Mouse (Mus musculus) CH12.LX (cell line): ENCODE results near the gene Pappa2. TPM values are rescaled to one million over a fixed set of nuclear protein-coding genes. Genes with fewer than 3 reads are reported as not detected.

Experiments used
- DNase-seq: peaks from one replicate; pipeline ENCODE4 v3.0.0-alpha.2; 2013; ENCODE audit errors: extremely low read depth
- H3K27ac ChIP-seq: 2 replicates; pipeline ENCODE4 v1.5.1; 2012; ENCODE audit warnings: low read depth, mild to moderate bottlenecking, control low read depth, moderate library complexity; ENCODE audit not compliant: insufficient read depth
- H3K27me3 ChIP-seq: replicated peaks from 2 replicates; pipeline ENCODE3; 2012; ENCODE audit warnings: inconsistent platforms
- H3K36me3 ChIP-seq, 2 experiments: replicated peaks in 1 of 2; 2 replicates each; pipeline versions ENCODE3 to v1.6.1; 2012; ENCODE audit warnings: inconsistent platforms in 1 of 2, low read length in 1 of 2, mild to moderate bottlenecking in 1 of 2, mixed read lengths in 1 of 2, moderate library complexity in 1 of 2; ENCODE audit not compliant: control insufficient read depth in 1 of 2, insufficient read depth in 1 of 2
- H3K4me1 ChIP-seq, 2 experiments: 2 replicates each; pipeline ENCODE4 v1.6.1; 2012; ENCODE audit warnings: inconsistent platforms in 1 of 2, moderate library complexity in 1 of 2; ENCODE audit not compliant: insufficient read depth in 2 of 2, control insufficient read depth in 1 of 2
- H3K4me2 ChIP-seq: 2 replicates; pipeline ENCODE4 v1.6.1; 2012; ENCODE audit warnings: low read depth, mild to moderate bottlenecking, control low read depth; ENCODE audit not compliant: poor library complexity, insufficient read depth, severe bottlenecking
- H3K4me3 ChIP-seq, 3 experiments: fragments of 150-350 bp in 1 of 3; sonication (generic) in 1 of 3; replicated peaks in 1 of 3; 2 replicates each; pipeline versions ENCODE3 to v1.5.1; 2011 to 2012; ENCODE audit warnings: low read depth in 2 of 3, low read length in 2 of 3, mild to moderate bottlenecking in 2 of 3, moderate library complexity in 2 of 3, control low read depth in 1 of 3, improper control_type of control experiment in 1 of 3, inconsistent platforms in 1 of 3, mixed read lengths in 1 of 3; ENCODE audit not compliant: poor library complexity in 1 of 3
- H3K79me2 ChIP-seq: replicated peaks from 2 replicates; pipeline ENCODE4 v1.6.1; 2012; ENCODE audit warnings: mild to moderate bottlenecking, moderate library complexity; ENCODE audit not compliant: control insufficient read depth, poor library complexity, insufficient read depth, severe bottlenecking; ENCODE audit errors: extremely low read depth
- H3K9ac ChIP-seq: 2 replicates; pipeline ENCODE4 v1.6.1; 2012; ENCODE audit warnings: low read depth, mild to moderate bottlenecking, control low read depth, moderate library complexity; ENCODE audit not compliant: insufficient read depth
- H3K9me3 ChIP-seq: replicated peaks from 2 replicates; pipeline ENCODE3; 2012; ENCODE audit warnings: low read length, inconsistent platforms, mixed read lengths
- CHD2 ChIP-seq: IDR thresholded peaks from 2 replicates; pipeline ENCODE4 v1.6.1; 2011; ENCODE audit warnings: low read length, improper control_type of control experiment
- CTCF ChIP-seq, 2 experiments: IDR thresholded peaks in 1 of 2; conservative IDR thresholded peaks in 1 of 2; 2 replicates each; pipeline ENCODE4 v1.5.1; 2011 to 2012; ENCODE audit warnings: low read depth in 2 of 2, low read length in 2 of 2, improper control_type of control experiment in 1 of 2, inconsistent platforms in 1 of 2, mild to moderate bottlenecking in 1 of 2, moderate library complexity in 1 of 2
- ELF1 ChIP-seq: IDR thresholded peaks from 2 replicates; pipeline ENCODE4 v1.6.1; 2014; ENCODE audit warnings: low read depth, mild to moderate bottlenecking, inconsistent platforms, low read length, improper control_type of control experiment
- EP300 ChIP-seq: IDR thresholded peaks from 2 replicates; pipeline ENCODE4 v1.6.1; 2011; ENCODE audit warnings: low read length, improper control_type of control experiment
- ETS1 ChIP-seq: conservative IDR thresholded peaks from 2 replicates; pipeline ENCODE4 v1.6.1; 2012; ENCODE audit warnings: low read depth, mild to moderate bottlenecking, inconsistent platforms, low read length, improper control_type of control experiment, moderate library complexity
- IRF4 ChIP-seq: IDR thresholded peaks from 2 replicates; pipeline ENCODE4 v1.6.1; 2014; ENCODE audit warnings: low read depth, mild to moderate bottlenecking, inconsistent platforms, low read length, improper control_type of control experiment
- MAFK ChIP-seq: IDR thresholded peaks from 2 replicates; pipeline ENCODE4 v1.6.1; 2011; ENCODE audit warnings: low read length, improper control_type of control experiment; ENCODE audit not compliant: insufficient replicate concordance
- MAX ChIP-seq: IDR thresholded peaks from 2 replicates; pipeline ENCODE4 v1.6.1; 2011; ENCODE audit warnings: low read length, improper control_type of control experiment
- MAZ ChIP-seq: IDR thresholded peaks from 2 replicates; pipeline ENCODE4 v1.6.1; 2012; ENCODE audit warnings: low read depth, mild to moderate bottlenecking, inconsistent platforms, low read length, improper control_type of control experiment, moderate library complexity
- MEF2A ChIP-seq: IDR thresholded peaks from 2 replicates; pipeline ENCODE4 v1.6.1; 2014; ENCODE audit warnings: low read depth, mild to moderate bottlenecking, inconsistent platforms, low read length, improper control_type of control experiment, borderline replicate concordance
- MXI1 ChIP-seq: IDR thresholded peaks from 2 replicates; pipeline ENCODE4 v1.6.1; 2011; ENCODE audit warnings: mild to moderate bottlenecking, low read depth, low read length, improper control_type of control experiment
- MYC ChIP-seq: IDR thresholded peaks from 2 replicates; pipeline ENCODE4 v1.6.1; 2011; ENCODE audit warnings: low read depth, mild to moderate bottlenecking, improper control_type of control experiment, low read length
- NELFE ChIP-seq: IDR thresholded peaks from 2 replicates; pipeline ENCODE4 v1.6.1; 2011; ENCODE audit warnings: low read depth, low read length, improper control_type of control experiment
- NRF1 ChIP-seq: IDR thresholded peaks from 2 replicates; pipeline ENCODE4 v1.6.1; 2014; ENCODE audit warnings: low read depth, mild to moderate bottlenecking, inconsistent platforms, low read length, improper control_type of control experiment, moderate library complexity
- POLR2A ChIP-seq: IDR thresholded peaks from 2 replicates; pipeline ENCODE4 v1.6.1; 2011; ENCODE audit warnings: low read depth, mild to moderate bottlenecking, improper control_type of control experiment, low read length
- POLR2AphosphoS2 ChIP-seq: IDR thresholded peaks from 2 replicates; pipeline ENCODE4 v1.6.1; 2011; ENCODE audit warnings: low read depth, low read length, improper control_type of control experiment
- RCOR1 ChIP-seq: conservative IDR thresholded peaks from 2 replicates; pipeline ENCODE4 v1.6.1; 2012; ENCODE audit warnings: low read depth, mild to moderate bottlenecking, inconsistent platforms, low read length, improper control_type of control experiment
- SMC3 ChIP-seq: IDR thresholded peaks from 2 replicates; pipeline ENCODE4 v1.6.1; 2011; ENCODE audit warnings: low read depth, low read length, improper control_type of control experiment
- USF1 ChIP-seq: IDR thresholded peaks from 2 replicates; pipeline ENCODE4 v1.6.1; 2014; ENCODE audit warnings: low read depth, mild to moderate bottlenecking, inconsistent platforms, low read length, improper control_type of control experiment
- USF2 ChIP-seq: conservative IDR thresholded peaks from 2 replicates; pipeline ENCODE4 v1.6.1; 2011; ENCODE audit warnings: low read depth, low read length, improper control_type of control experiment
- ZC3H11A ChIP-seq: IDR thresholded peaks from 2 replicates; pipeline ENCODE4 v1.6.1; 2012; ENCODE audit warnings: low read depth, mild to moderate bottlenecking, inconsistent platforms, low read length, improper control_type of control experiment
- ZKSCAN1 ChIP-seq: IDR thresholded peaks from 2 replicates; pipeline ENCODE4 v1.6.1; 2012; ENCODE audit warnings: low read depth, inconsistent platforms, low read length, improper control_type of control experiment, borderline replicate concordance
- ZNF384 ChIP-seq: IDR thresholded peaks from 2 replicates; pipeline ENCODE4 v1.6.1; 2012; ENCODE audit warnings: low read depth, low read length, improper control_type of control experiment, inconsistent platforms
- dilution Hi-C: fragments of 300-500 bp; cut with MboI; formaldehyde crosslinking; loops from 2 replicates; pipeline ENCODE4 v1.14.3; 2020; ENCODE audit warnings: low sequenced_read_pairs; ENCODE audit not compliant: extremely low pct_unique_long_range_greater_than_20kb, extremely low pct_ligation_motif_present
- in situ Hi-C: fragments of 300-500 bp; cut with MboI; formaldehyde crosslinking; loops from 3 replicates; pipeline ENCODE4 v1.14.3; 2019; ENCODE audit warnings: low sequenced_read_pairs, low pct_ligation_motif_present, low pct_unique_long_range_greater_than_20kb, mixed read lengths
- polyA plus RNA-seq: library from polyadenylated mRNA; unstranded; fragments of >175 nt; gene quantifications from 2 replicates; pipeline ENCODE4 v1.2.1, GENCODE M21; 2012; ENCODE audit warnings: low read depth; ENCODE audit not compliant: insufficient read length
- total RNA-seq, 2 experiments: library from RNA; depleted of rRNA; stranded (reverse); fragments of 300-350 nt in 1 of 2; fragments of >200 nt in 1 of 2; gene quantifications; 2 replicates each; pipeline ENCODE4 v1.2.3; 2012 to 2014

The Pappa2 gene
- total and polyA plus RNA-seq, 3 experiments, result 0.17 to 1.3 (median 0.20) TPM

- H3K27ac ChIP-seq, result no peak overlapping the region
- in situ Hi-C loops (no loop called here), dilution Hi-C loops (no loop called here)
- no peak for DNase-seq
- no peaks in the 10 kb centered on the region for H3K36me3 ChIP-seq
- H3K4me2 ChIP-seq, result no peak overlapping the region
- H3K79me2 ChIP-seq, result no peaks in the 10 kb centered on the region
- no peak overlapping the region for H3K4me3 ChIP-seq
- no peaks in the 10 kb centered on the region for H3K27me3 ChIP-seq
- peaks cover 0 to 11% of the 10 kb centered on the region in 2 experiments; a peak in 2 of 4 replicates for H3K4me1 ChIP-seq
- no peak overlapping the region for H3K9ac ChIP-seq
- H3K9me3 ChIP-seq, result peaks cover 2% of the 10 kb centered on the region
- TF ChIP-seq MXI1 (no peak), ZNF384 (no peak), MYC (no peak), RCOR1 (no peak), MAZ (no peak), ZKSCAN1 (no peak), ELF1 (no peak), ETS1 (no peak), NRF1 (no peak), MEF2A (no peak), MAFK (no peak), POLR2A (no peak), SMC3 (no peak), ZC3H11A (no peak), EP300 (no peak), USF1 (no peak), CTCF (conservative IDR thresholded peaks at IDR 0.05 in 1 of 2, IDR thresholded peaks at IDR 0.05 in 1 of 2; ENCODE audit: low read depth in 2 of 2, low read length in 2 of 2) (no peak)
Observed at GRCm38 (mm10) chr1:158910661-158911060, 69.6 kb downstream of the Pappa2 start.

DNA sequence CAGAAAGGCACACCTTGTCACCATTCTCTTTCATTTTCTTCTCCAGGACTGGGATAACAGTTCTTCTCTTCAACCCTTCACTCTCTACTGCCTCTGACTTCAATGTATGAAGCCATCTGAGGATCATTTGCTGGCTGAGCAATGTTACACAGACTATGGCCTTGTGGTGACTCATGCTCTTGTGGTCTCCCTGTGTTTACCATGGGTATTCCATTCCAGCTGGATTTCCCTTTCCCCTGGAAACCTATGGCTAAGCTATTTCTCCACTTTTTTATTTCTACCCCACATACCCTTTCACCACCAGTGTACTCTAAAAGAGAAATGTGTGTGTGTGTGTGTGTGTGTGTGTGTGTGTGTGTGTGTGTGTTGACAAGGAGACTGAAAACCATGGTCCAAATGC is 83.0 kb downstream of the Pappa2 start:
- H3K4me2 ChIP-seq, result no peak overlapping the region
- dilution Hi-C loops (no loop called here), in situ Hi-C loops (no loop called here)
- H3K9me3 ChIP-seq, result no peaks in the 10 kb centered on the region
- H3K27ac ChIP-seq, result no peak overlapping the region
- no peak for DNase-seq
- no peaks in the 10 kb centered on the region for H3K4me1 ChIP-seq
- no peaks in the 10 kb centered on the region for H3K79me2 ChIP-seq
- TF ChIP-seq MAZ, result no peak
- TF ChIP-seq USF2, result no peak
- no peak for TF ChIP-seq MYC
- no peak for TF ChIP-seq CHD2
- no peak for TF ChIP-seq IRF4
- TF ChIP-seq NELFE, result no peak
- no peak for TF ChIP-seq MEF2A
- no peak for TF ChIP-seq RCOR1
- TF ChIP-seq MAX, result no peak
- no peak for TF ChIP-seq POLR2AphosphoS2
- H3K27me3 ChIP-seq, result no peaks in the 10 kb centered on the region
- H3K36me3 ChIP-seq, result no peaks in the 10 kb centered on the region
- no peak overlapping the region for H3K4me3 ChIP-seq
- H3K9ac ChIP-seq, result no peak overlapping the region
